Mouse (Mus musculus): ENCODE measurements around the gene Prl2c2. TPM values are rescaled to one million over a fixed set of nuclear protein-coding genes. Genes with fewer than 3 reads are reported as not detected.

Prl2c2 gene
- polyA plus RNA-seq (2012; rRNA removed), result not detected in 2 replicates

GRCm38 (mm10) chr13:13005283-13005682 lies at the start of gene Prl2c2:
Gene Prl2c2 (minus strand): TSS chr13:13005383.

Other genes starting within 250 kb of the Prl2c2 start
- not detected in 2 replicates for gene Prl2c3, start 205.3 kb downstream of the Prl2c2 start, polyA plus RNA-seq (2012; rRNA removed)
- not detected in 2 replicates for gene Prl2c5, start 177.3 kb upstream of the Prl2c2 start, polyA plus RNA-seq (2012; rRNA removed)

All from colon, adult 2 months (tissue).